Mouse (Mus musculus) megakaryocyte, embryonic 14.5 days (primary cell): ENCODE measurements around the gene Efhd2.

Experiments
- FLI1 ChIP-seq: IDR thresholded peaks from 2 replicates; pipeline ENCODE4 v1.6.1; 2012; ENCODE audit warnings: low read length, inconsistent platforms, mixed read lengths
- GATA1 ChIP-seq: IDR thresholded peaks from 3 replicates; pipeline ENCODE4 v1.6.1; 2012; ENCODE audit warnings: mixed read lengths, low read length, inconsistent platforms, borderline replicate concordance

DNA sequence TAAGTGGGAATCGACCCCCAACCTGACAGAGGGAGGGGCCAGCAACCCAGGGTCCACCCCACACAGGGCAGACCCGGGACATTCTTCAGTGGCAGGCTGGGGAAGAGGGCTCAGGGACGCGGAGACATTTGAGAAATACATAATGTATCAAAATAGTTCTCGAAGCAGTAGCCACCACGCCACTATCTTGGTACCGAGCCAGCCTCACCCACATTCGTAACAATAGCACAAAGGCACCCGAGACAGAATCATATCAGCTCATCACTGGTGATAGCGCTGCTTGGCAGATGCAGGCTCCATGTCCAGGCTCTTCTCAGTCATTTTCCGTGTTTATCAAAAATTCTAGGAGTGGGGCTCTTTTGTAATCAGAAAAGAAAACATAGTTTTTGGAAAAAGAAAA, 49.2 kb upstream of the Efhd2 start:
- TF ChIP-seq FLI1 = no peak
- TF ChIP-seq GATA1 = no peak
